Mouse (Mus musculus) cerebellum, adult 2 months (tissue): ENCODE results near the gene Gm525. TPM values are rescaled to one million over a fixed set of nuclear protein-coding genes. Genes with fewer than 3 reads are reported as not detected.

Experiments used
- DNase-seq, 2 experiments: peaks; one replicate each; pipeline ENCODE4 v3.0.0; 2021
- H3K27ac ChIP-seq: fragments of 200-500 bp; 2 replicates; pipeline ENCODE4 v1.5.1; 2012; ENCODE audit warnings: low read length, control low read depth, inconsistent platforms; ENCODE audit not compliant: insufficient read depth
- H3K27me3 ChIP-seq: fragments of 200-500 bp; 2 replicates; pipeline ENCODE4 v1.6.1; 2012; ENCODE audit warnings: inconsistent platforms, mild to moderate bottlenecking, low read length, moderate library complexity; ENCODE audit not compliant: control insufficient read depth, insufficient read depth
- H3K4me1 ChIP-seq: fragments of 200-500 bp; 2 replicates; pipeline ENCODE4 v1.6.1; 2011; ENCODE audit warnings: low read length; ENCODE audit not compliant: control insufficient read depth, insufficient read depth
- H3K4me3 ChIP-seq: fragments of 200-500 bp; replicated peaks from 2 replicates; pipeline ENCODE3; 2011; ENCODE audit warnings: mild to moderate bottlenecking, low read depth, low read length, control low read depth; ENCODE audit not compliant: insufficient read depth
- CTCF ChIP-seq: fragments of 200-500 bp; IDR thresholded peaks from 2 replicates; pipeline ENCODE4 v1.5.1; 2011; ENCODE audit warnings: low read depth, mild to moderate bottlenecking, control low read depth, low read length, moderate library complexity, borderline replicate concordance; ENCODE audit not compliant: insufficient read depth
- POLR2A ChIP-seq: fragments of 200-500 bp; IDR thresholded peaks from 2 replicates; pipeline ENCODE4 v1.6.1; 2011; ENCODE audit warnings: low read length, control low read depth, borderline replicate concordance; ENCODE audit not compliant: insufficient read depth
- WGBS: fragments of 180-500 bp; shearing (Covaris S2); methylation state at CpG from one replicate; pipeline ENCODE4 v1.1.7; 2018; 5-methylcytosine and 5-hydroxymethylcytosine counted together
- polyA plus RNA-seq: library from polyadenylated mRNA; depleted of rRNA; stranded (reverse); fragments of >200 nt; gene quantifications from 2 replicates; pipeline ENCODE4 v1.2.3, GENCODE M21; 2012; rRNA removed

Gene Gm525
- polyA plus RNA-seq, 1 experiment: 0.65 TPM

GRCm38 (mm10) chr11:89105211-89105610 is 31.6 kb downstream of the Gm525 start:
- H3K27me3 ChIP-seq: no peaks in the 10 kb centered on the region
- no peak overlapping the region for H3K27ac ChIP-seq
- TF ChIP-seq CTCF (no peak), POLR2A (no peak)
- H3K4me1 ChIP-seq: no peaks in the 10 kb centered on the region
- DNase-seq: no peak
- H3K4me3 ChIP-seq: no peak overlapping the region
- WGBS: 86% methylated on average over 8 of the region's 8 CpGs

GRCm38 (mm10) chr11:89105823-89106222 is 32.2 kb downstream of the Gm525 start:
- WGBS: 84% methylated on average over 11 of the region's 11 CpGs
- no peak overlapping the region for H3K4me3 ChIP-seq

GRCm38 (mm10) chr11:89107180-89107807 is 33.7 kb downstream of the Gm525 start:
- 38% methylated on average over 12 of the region's 12 CpGs for whole genome bisulfite sequencing
- TF ChIP-seq POLR2A: no peak
- no peak for TF ChIP-seq CTCF
- Histone ChIP-seq H3K4me3 (no peak overlapping the region), H3K27ac (no peak overlapping the region), H3K4me1 (no peaks in the 10 kb centered on the region), H3K27me3 (no peaks in the 10 kb centered on the region)
- no peak for DNase-seq

More at GRCm38 (mm10) chr11:89105823-89106222, 32.2 kb downstream of the Gm525 start:
- Histone ChIP-seq H3K4me1 (no peaks in the 10 kb centered on the region), H3K27me3 (no peaks in the 10 kb centered on the region), H3K27ac (no peak overlapping the region)
- DNase-seq: no peak
- TF ChIP-seq POLR2A (no peak), CTCF (no peak)

- DNase-seq: no peak
- TF ChIP-seq POLR2A (no peak), CTCF (no peak)
- no peak overlapping the region for H3K4me3 ChIP-seq
- WGBS: 24% methylated on average over 13 of the region's 13 CpGs
- no peaks in the 10 kb centered on the region for H3K4me1 ChIP-seq
- no peak overlapping the region for H3K27ac ChIP-seq
- H3K27me3 ChIP-seq: no peaks in the 10 kb centered on the region
Measured at GRCm38 (mm10) chr11:89124411-89124810, 50.8 kb downstream of the Gm525 start.

- H3K4me1 ChIP-seq: no peaks in the 10 kb centered on the region
- H3K4me3 ChIP-seq: no peak overlapping the region
- no peak for DNase-seq
- no peaks in the 10 kb centered on the region for H3K27me3 ChIP-seq
- H3K27ac ChIP-seq: no peak overlapping the region
- 71% methylated on average over 4 of the region's 4 CpGs for WGBS
- no peak for TF ChIP-seq POLR2A
Measured at GRCm38 (mm10) chr11:89130856-89131255, 57.2 kb downstream of the Gm525 start.

DNA sequence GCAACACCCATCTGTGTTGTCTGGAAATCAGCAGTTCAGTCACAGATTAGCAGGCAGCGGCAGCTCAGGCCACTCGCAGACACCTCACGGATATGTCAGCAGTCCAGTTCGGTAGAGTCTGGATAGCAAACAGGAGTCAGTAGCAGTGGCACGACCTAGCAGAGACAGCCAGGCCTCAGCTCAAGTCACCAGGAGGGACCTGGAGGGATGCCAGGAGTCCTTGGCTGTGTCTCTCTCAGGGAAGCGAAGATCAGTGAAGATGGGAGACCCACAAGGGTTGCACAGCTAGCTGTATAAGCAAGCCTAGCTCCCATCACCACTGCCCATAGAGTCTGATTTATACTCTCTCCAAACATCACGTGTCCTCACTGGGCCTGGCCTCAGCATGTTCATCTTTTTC is 58.8 kb downstream of the Gm525 start:
- TF ChIP-seq POLR2A: no peak
- TF ChIP-seq CTCF: no peak
- Histone ChIP-seq H3K4me3 (no peak overlapping the region), H3K27ac (no peak overlapping the region), H3K4me1 (no peaks in the 10 kb centered on the region), H3K27me3 (no peaks in the 10 kb centered on the region)
- 27% methylated on average over 7 of the region's 7 CpGs for WGBS
- peak in 1 of 2 experiments; percentile 10 for DNase-seq

DNA sequence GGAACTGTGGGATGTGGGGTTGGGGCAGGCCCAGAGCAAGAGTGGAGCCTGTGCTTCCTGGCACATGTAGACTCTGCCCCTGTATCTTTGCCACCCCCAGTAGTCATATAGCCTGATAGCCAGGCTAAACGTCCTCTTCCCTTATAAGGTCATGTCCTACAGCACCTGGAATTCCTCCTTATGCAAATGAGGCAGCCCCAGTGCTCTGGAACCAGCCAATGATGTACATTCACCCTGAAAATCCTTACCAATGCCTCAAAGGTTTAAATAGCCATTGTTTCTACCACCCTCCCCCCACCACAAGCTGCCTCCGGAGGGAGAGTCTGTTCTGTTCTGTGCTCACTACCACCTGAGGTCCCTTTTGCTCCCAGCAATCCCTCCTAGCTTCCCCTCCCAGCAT is 60.6 kb downstream of the Gm525 start:
- no peak for DNase-seq
- Histone ChIP-seq H3K27ac (no peak overlapping the region), H3K4me3 (no peak overlapping the region), H3K27me3 (no peaks in the 10 kb centered on the region), H3K4me1 (no peaks in the 10 kb centered on the region)
- 59% methylated on average over 2 of the region's 2 CpGs for WGBS
- TF ChIP-seq CTCF (no peak), POLR2A (no peak)

GRCm38 (mm10) chr11:89137915-89138314 is 64.3 kb downstream of the Gm525 start:
- no peaks in the 10 kb centered on the region for H3K4me1 ChIP-seq
- no peak overlapping the region for H3K27ac ChIP-seq
- TF ChIP-seq CTCF: no peak
- TF ChIP-seq POLR2A: no peak
- no peak overlapping the region for H3K4me3 ChIP-seq
- no peak for DNase-seq
- no peaks in the 10 kb centered on the region for H3K27me3 ChIP-seq
- WGBS: 98% methylated on average over 2 of the region's 2 CpGs

Other genes with a start within 250 kb of the Gm525 start
- 41.5 and 42.8 TPM in 2 replicates for gene Akap1, start 209.3 kb upstream of the Gm525 start, polyA plus RNA-seq
- 17.5 and 18.6 TPM in 2 replicates for gene Scpep1, start 118.4 kb upstream of the Gm525 start, polyA plus RNA-seq
- not detected in 2 replicates for gene Elobl, start 106.9 kb upstream of the Gm525 start, polyA plus RNA-seq
- 22.3 and 23.5 TPM in 2 replicates for gene Coil, start 103.6 kb upstream of the Gm525 start, polyA plus RNA-seq
- 2.4 and 2.5 TPM in 2 replicates for gene Trim25, start 74.5 kb upstream of the Gm525 start, polyA plus RNA-seq
- 34.0 and 39.5 TPM in 2 replicates for gene Dgke, start 7.0 kb upstream of the Gm525 start, polyA plus RNA-seq
- 6.7 and 7.7 TPM in 2 replicates for gene Nog, start 228.5 kb downstream of the Gm525 start, polyA plus RNA-seq